Mouse (Mus musculus) lung, postnatal 36 days (tissue): ENCODE measurements around the gene Prss8.

Experiments used
- DNase-seq: peaks from one replicate; pipeline ENCODE4 v3.0.0; 2022; ENCODE audit warnings: mixed read lengths

Gene Prss8

DNA sequence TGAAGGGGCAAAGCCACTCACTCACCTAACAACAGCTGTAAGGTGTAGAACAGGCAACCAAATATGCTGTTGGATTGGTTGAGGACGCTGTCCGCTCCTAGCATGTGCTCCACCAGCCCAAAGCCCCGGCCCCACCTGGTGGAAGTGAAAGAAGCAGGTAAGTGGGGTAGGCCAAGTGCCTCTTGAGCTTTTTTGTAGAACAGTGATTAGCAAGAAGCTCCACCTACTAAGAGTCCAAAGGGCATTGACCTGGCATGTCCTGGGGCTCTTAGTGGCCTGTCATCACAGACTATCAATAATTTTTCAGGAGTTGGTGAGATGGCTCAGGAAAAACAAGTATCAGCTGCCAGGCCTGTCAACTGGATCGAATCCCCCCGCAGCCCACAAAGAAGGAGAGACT lies 35.4 kb downstream of the Prss8 start:
- peak; percentile 50 for DNase-seq

GRCm38 (mm10) chr7:127890798-127891197 lies 39.1 kb downstream of the Prss8 start, which contains the start of gene Prss53:
Gene Prss53 (minus strand): TSS chr7:127890970.
- peak; percentile 62 for DNase-seq

- DNase-seq, result no peak
Measured at GRCm38 (mm10) chr7:127888821-127889220, 41.1 kb downstream of the Prss8 start.

DNA sequence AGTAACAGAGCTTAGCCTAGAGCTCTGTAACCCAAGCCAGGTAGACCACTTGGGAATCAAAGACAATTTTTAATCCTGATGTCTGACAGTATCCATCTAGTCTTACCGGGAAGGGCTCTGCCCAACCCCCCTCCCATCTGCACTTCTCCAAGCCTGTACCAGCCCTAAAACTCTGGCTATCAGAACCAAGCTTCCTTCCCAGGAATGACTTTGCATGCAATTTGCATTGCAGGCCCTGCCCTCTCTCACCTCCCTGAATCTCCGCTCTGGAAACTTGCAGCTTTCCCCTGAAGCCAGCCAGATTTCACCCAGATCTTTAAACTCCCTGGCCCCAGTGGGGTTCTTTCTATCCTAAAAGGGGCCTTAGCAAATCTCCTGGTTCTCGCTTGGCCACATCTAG lies 42.1 kb downstream of the Prss8 start:
- DNase-seq, result no peak

- DNase-seq, result no peak
Measured at GRCm38 (mm10) chr7:127887191-127887590, 42.7 kb downstream of the Prss8 start.

GRCm38 (mm10) chr7:127886551-127886950 lies 43.4 kb downstream of the Prss8 start:
- no peak for DNase-seq

DNA sequence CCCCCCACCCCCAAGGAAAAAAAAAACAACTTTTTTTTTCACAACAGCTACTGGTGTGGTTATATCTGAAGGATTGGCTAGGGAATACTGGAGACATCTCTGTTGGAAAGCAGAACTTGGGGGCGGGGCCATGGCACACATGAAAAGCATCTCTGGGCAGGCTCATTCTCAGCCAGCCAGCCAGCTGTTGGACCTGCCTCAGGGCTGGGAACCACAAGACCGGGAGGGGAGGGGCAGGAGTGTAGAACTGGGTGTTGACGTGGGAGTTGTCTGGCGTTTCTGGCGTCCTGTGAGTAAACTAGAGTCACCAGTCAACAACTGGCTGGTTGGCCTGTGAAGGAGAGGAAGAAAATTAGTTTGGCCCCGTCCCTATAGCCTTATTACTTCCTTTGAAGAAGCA lies 44.0 kb downstream of the Prss8 start:
- peak; percentile 82 for DNase-seq

GRCm38 (mm10) chr7:127880431-127880830 lies 49.5 kb downstream of the Prss8 start:
- DNase-seq, result no peak

- no peak for DNase-seq
Measured at GRCm38 (mm10) chr7:127879301-127879700, 50.6 kb downstream of the Prss8 start.

- peak; percentile 96 for DNase-seq
Measured at GRCm38 (mm10) chr7:127876467-127877348, 53.2 kb downstream of the Prss8 start, which contains the start of gene Zfp668. Gene Zfp668 (minus strand): TSS chr7:127876828.

DNA sequence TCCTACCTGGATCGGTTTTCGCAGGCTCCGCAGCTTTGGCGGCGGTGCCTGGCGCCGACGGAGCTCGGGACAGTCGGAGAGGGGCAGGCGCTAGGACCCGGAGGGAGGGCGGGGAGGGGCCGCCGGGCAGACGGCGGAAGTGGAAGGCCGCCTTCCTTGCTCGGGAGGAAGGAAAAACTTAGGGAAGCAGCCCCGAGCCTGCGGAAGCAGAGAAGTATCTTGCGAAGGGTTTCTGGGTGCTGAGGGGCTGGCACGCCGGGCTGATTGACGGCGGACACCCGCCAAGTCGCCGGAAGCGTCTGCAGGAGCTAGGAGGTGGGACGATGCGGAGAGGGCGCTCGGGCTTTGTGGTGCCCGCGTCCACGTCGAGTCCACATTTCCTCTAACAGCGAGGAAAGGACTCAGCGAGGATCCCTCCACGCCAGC lies 53.9 kb downstream of the Prss8 start, which contains the start of gene Zfp646:
TSS of gene Zfp646 (plus strand) at position 181 of the 426 bp plus-strand sequence.
- peak; percentile 73 for DNase-seq
